Mouse (Mus musculus): Measurements from ENCODE around the gene Wdfy2.
"Not testable (repeated sequence)": the region's sequence is repeated elsewhere in the genome, so short reads cannot be mapped to it uniquely, and the experiment has no call there.

Gene Wdfy2

GRCm38 (mm10) chr14:62837641-62838252 is at the start of gene Wdfy2:
TSS of gene Wdfy2 (plus strand) at chr14:62837678.
- DNase-seq (ENCODE audit: low read depth) = no peak

DNA sequence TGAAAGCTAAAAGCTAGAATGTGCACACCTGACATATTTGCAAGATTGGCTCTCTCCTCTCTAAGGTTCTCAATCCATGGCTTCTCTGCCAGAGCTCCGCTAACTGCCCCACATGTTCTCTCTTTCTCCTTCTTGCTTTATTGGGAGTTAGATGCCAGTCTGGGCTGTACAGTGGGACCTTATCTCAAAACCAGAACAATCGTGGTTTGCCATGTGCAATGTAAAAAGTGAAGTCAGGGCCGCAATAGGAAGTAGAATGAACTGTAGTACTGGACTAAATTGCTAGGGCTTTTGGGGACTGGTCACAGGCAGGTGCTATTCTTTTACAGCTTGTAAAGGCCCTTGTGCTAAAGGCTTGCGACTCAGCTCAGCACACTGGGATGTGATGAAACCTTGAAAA is 48.2 kb upstream of the Wdfy2 start:
- no peak for DNase-seq (ENCODE audit: low read depth)

DNA sequence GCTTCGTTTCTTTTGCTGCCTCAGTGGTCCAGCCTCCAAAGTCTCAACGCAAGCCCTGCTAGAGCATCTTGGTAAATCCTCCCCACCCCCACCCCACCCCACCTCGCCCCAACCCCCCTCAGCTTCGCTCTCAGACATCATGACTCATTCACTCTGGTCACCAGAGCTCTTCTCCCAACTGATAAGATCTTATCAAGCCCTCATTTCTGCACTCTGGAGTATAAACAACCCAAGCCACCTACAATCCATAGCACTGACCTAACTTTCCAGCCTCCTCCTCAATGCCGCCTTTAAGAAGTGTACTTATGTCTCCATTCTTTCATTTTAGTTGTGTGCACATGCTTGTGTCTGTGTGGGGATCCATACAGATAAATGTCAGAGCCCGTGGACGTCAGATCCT is 41.8 kb upstream of the Wdfy2 start:
- DNase-seq (ENCODE audit: low read depth) = no peak

DNA sequence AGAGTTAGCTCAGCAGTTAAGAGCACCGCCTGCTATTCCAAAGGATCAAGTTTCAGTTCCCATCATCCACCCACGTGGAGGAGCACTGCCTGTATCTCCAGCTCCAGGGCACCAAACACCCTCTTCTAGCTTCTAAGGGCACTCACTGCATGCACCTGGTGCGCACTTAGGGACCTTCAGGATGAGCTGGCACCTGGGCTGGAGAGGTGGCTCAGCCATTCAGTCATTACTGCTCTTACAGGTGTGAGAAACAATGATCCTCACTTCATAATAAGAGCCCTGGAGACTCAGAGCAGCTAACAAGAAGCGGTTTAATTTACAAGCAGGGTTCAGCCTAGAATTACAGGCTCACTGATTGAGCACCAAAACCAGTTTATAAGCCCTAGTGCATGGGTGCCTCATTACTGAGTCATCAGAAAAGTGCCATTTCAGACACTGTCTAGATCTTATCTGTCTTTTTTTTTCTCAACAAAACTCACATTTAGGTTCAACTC is 38.8 kb upstream of the Wdfy2 start:
- peak; percentile 81 for DNase-seq (ENCODE audit: low read depth)

DNA sequence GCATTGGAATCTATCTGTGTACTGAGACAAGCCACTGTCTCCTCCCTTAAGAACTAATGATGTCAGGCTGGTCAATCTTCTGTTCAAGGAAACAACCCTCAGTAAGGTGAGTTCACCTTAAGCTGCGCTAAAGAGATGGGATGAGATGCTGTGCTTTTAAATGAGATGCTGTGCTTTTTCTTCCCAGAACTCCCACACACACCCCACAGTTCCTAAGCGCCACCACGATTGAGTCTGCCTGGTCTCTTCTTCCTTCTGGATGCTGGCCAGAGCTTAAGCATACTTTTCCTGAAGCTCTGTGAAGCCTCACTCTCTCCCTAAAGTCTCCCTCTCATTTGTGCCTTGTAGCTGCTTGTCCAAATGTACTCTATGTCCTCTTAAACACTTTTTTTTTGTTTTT is 36.7 kb upstream of the Wdfy2 start:
- no peak for DNase-seq (ENCODE audit: low read depth)

GRCm38 (mm10) chr14:62803204-62803603 is 34.3 kb upstream of the Wdfy2 start:
- DNase-seq (ENCODE audit: low read depth) = no peak

- DNase-seq (ENCODE audit: low read depth) = no peak
Measured at GRCm38 (mm10) chr14:62806921-62807320, 30.6 kb upstream of the Wdfy2 start.

- DNase-seq (ENCODE audit: low read depth) = no peak
Measured at GRCm38 (mm10) chr14:62808661-62809523, 28.6 kb upstream of the Wdfy2 start.

- DNase-seq (ENCODE audit: low read depth) = no peak
Measured at GRCm38 (mm10) chr14:62812765-62813164, 24.7 kb upstream of the Wdfy2 start.

DNA sequence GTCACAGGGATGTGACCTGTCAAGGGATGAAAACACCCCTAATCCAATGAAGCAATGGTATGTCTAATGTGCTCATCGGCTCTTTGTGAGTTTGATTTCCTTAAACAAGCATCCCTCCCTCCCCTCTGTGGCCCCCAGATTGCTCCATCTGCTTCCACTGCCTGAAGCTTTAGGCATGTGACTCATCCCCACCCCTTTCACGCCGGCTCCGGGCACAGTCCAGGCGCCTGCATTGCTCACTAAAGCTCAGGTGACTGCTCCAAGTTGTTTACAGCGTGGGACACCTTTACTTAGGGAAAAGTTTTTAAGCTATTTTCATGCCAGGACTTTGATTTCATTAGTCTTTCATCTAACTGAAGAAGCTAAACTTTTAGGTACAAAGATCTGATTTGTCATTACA is 22.9 kb upstream of the Wdfy2 start:
- no peak for DNase-seq (ENCODE audit: low read depth)

DNA sequence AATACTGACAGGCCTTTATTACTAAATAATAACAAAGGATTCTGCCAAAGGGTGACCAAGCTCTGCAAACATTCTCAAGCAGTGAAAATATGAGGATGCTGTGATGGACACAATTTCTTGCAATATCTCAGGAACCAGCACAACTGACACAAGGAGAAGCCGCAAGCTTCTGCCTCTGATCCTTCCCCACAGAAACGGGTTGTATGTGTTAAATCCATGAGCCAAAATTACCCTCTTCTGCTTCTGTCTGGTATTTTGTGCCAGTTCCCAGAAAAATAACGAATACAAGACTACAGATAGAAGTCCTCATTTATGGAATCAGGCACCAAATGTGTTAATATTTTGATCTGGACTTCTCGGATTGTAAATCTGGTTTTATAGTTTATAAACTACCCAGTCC is 20.7 kb upstream of the Wdfy2 start:
- DNase-seq (ENCODE audit: low read depth) = no peak

GRCm38 (mm10) chr14:62825575-62826332 is 11.7 kb upstream of the Wdfy2 start:
- no peak for DNase-seq (ENCODE audit: low read depth)

DNA sequence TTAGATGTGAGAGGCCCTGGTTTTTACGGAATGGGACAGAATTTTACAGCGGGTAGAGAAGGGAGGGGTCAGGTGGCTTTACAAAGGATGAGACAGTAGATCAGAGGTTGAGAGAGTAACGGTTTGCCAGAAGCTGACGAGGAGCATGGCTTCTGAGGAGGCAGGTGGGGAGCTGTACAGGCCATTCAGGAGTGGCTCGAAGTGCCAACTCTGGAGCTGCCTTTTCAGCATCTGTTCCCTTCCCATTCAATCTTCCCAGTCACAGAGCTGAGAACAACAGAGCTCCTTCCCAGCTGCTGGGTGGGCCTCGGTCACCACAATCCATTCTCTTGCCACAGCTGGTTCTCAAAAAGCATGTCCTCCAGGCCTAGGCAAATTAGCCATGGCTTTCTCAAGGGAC is 8.2 kb upstream of the Wdfy2 start:
- DNase-seq (ENCODE audit: low read depth) = no peak

DNA sequence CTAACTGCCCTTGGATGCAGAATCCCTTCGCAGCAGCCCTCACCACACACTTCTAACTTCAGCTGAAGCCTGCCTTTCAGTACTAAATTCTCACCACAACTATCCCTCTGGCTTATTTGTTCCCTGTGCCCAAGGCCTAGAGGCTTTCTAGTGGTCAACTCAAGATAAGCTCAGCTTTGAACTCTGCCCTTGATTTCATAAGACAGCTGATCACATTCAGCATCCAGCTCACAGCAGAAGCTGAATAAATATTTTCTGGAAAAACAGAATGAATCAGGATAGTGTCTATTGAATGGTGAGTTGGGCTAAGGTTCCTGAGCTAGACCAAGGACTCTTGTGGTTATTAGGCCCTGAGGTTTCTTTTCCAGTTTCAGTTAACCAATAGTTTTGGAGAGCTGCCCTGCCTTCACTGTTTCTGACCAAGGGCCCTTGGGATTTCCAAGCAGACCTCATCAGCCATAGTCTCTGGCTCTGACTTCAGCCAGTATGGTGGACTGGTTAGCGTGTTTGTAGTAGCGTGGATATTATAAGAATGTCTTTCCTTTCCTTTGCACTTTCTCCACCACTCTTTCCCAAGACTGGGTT is 5.7 kb upstream of the Wdfy2 start:
- DNase-seq (ENCODE audit: low read depth) = no peak

- DNase-seq (ENCODE audit: low read depth) = no peak
Measured at GRCm38 (mm10) chr14:62833036-62833435, 4.4 kb upstream of the Wdfy2 start.

DNA sequence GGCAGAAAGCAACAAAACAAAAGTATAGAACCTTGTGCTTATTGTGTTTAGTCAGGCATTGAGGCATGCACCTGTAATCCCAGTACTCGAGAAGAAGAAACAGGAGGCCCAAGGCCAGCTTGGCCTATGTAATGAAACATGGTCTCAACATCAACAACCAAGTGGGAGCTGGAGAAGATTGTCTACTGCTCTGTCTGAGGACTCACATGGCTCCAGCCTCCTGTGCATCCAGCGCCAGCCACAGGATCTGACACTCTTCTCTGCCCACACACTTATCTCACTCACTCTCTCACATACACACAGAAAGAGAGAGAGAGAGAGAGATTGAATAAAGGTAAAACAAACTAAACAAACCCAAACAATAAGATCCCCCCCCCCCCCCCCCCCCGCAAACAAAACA is 3.9 kb upstream of the Wdfy2 start:
- DNase-seq (ENCODE audit: low read depth) = no peak

GRCm38 (mm10) chr14:62835737-62836136 is 1.7 kb upstream of the Wdfy2 start:
- not testable (repeated sequence) for DNase-seq (ENCODE audit: low read depth)

- peak; percentile 100 for DNase-seq (ENCODE audit: low read depth)
Measured at GRCm38 (mm10) chr14:62836926-62837640, 395 bp upstream of the Wdfy2 start.

GRCm38 (mm10) chr14:62838336-62838735 is 858 bp downstream of the Wdfy2 start:
- no peak for DNase-seq (ENCODE audit: low read depth)

GRCm38 (mm10) chr14:62841726-62842125 is 4.2 kb downstream of the Wdfy2 start:
- no peak for DNase-seq (ENCODE audit: low read depth)

- DNase-seq (ENCODE audit: low read depth) = no peak
Measured at GRCm38 (mm10) chr14:62842495-62842894, 5.0 kb downstream of the Wdfy2 start.

DNA sequence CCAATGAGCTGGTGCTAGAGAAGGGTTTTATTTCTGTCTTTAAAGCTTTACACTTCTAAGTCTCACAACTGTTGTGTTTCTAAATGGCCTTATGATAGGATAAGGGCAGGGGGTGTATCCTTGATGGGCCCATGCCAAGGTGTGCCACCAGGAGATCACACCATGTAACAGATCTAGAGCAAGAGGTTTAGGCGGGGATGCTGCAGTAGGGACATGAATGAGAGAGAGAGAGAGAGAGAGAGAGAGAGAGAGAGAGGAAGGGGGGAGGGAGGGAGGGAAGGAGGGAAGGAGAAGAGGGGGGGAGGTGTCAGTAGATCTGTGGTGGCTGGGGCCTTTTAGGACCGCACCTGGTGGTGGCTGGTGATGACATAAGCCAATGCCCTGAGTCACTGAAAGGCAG is 5.5 kb downstream of the Wdfy2 start:
- no peak for DNase-seq (ENCODE audit: low read depth)
